Mouse (Mus musculus) left cerebral cortex, adult 18-20 months (tissue): ENCODE results near the gene Sp4. TPM values are rescaled to one million over a fixed set of nuclear protein-coding genes. Genes with fewer than 3 reads are reported as not detected.

Experiments used
- DNase-seq, 2 experiments: peaks; one replicate each; pipeline ENCODE4 v3.0.0; 2021 to 2022; ENCODE audit warnings: low spot score in 2 of 2, mixed read lengths in 1 of 2
- long read RNA-seq, 2 experiments: library from polyadenylated mRNA; stranded (forward); transcript quantifications; one replicate each; pipeline ENCODE4 v2.0.0; 2021
- total RNA-seq, 2 experiments: library from RNA; stranded (reverse); gene quantifications; 2 replicates each; pipeline ENCODE4 v1.2.3; 2021

Sp4 gene
- 10 to 100 TPM; 31.3 to 32.4 TPM for total RNA-seq
- long read RNA-seq, experiment 1, transcript Sp4-203 (6 exons, 2,677 nt) = major isoform, 6 of 10 reads
- long read RNA-seq, experiment 1, partial matches to known transcripts = 2 of 10 reads
- long read RNA-seq, experiment 1, other reads (novel, unspliced or antisense) = 2 of 10 reads
- long read RNA-seq, experiment 2, partial matches to known transcripts = 1 of 6 reads
- long read RNA-seq, experiment 2, other reads (novel, unspliced or antisense) = 2 of 6 reads

DNA sequence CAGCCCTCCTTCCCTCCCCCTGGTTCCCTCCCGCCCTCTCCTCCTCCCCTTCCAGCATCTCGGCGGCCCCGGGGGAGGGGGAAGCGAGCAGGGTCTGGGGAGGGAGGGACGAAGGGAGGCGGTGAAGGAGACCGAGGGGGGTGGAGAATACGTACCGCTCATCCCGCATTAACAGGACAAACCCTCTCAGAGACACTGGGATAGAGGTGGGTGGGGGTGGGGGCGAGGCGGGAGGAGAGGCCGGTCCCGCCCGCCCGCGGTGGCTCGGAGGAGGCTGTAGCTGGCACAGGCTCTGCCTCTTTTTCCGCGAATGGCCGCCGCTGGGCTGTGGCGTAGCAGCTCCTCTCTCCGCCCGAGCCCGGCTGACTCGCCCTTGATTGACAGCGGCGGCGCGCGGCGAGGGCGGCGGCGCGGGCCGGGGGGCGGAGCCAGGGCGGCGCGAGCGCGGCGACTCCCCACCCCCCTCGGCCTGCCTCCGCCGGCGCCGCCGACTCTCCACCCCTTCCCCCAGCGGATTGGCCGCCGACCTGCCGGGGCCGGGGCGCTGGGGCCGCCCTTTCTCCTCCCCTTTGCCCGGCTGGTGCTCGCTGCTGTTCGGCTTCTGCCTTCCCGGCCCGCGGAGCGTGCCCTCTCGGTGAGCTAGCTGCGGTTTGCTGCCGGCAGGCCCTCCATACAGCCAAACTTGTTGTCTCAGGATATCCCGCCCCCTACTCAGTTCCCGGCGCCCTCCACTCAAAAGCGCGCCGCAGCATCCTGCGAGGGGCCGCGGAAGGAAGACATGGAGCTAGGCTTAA lies at the start of gene Sp4:
Gene Sp4 (minus strand): TSS at position 369 of the 794 bp plus-strand sequence.
- peak; percentile 86 to 93 for DNase-seq

DNA sequence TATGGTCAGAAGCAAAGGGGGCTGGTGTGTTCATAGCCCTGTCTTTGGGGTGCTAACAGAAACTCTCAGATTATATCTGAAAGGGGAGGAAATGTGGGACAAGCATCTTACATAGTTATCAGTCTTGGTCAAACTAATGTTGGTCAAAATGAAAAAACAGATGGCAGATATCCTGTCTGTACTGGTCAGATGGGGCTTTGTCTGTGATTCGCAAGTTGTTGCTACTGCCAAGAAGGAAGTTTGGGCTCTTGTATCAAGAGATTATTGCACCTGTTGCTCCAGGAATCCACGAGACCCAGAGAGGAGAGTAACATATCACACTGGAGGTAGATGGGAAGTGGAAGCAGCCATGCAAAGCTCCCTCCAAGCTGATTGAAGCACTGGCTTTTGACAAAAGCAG lies 37.9 kb upstream of the Sp4 start:
- no peak for DNase-seq

DNA sequence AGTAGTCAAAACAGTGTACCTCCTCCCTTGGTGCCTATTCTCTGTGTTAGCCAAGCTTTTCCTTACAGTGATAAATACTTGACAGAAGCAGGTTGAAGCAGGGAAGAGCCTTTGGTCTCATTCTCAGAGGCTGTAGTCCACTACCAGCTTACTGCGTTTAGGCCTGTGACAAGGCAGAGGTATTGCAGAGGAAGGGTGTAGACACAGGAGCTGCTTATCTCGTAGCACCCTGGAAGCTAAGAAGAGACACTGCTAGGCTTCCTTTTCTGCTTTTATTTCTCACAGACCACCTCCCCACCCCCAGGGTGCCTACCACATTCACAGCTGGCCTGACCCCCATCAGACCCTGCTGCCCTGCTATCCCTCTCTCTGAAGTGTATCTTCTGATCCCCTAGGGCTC lies 37.0 kb upstream of the Sp4 start:
- no peak for DNase-seq

DNA sequence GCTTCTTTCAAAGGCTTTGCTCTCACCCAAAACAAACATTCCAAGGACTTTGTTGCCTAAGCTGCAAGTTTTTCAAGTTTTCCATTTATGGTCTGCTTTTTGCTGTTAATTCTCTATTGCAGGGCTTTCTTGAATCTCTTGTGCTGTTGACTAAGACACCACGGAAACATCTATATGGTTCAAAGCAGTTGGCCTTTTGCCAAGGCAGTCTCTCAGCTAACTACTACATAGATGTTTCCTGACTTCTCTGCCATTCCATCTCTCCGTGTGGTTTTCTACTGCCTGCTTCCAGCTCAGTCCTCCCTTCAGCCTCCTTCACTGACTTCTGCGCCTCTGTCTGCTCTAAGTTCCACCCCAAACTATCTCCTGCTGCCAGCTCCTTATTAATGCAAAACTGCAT lies 36.1 kb upstream of the Sp4 start:
- no peak for DNase-seq

- no peak for DNase-seq
These were observed 27.6 kb upstream of the Sp4 start for GRCm38 (mm10) chr12:118328739-118329249.

DNA sequence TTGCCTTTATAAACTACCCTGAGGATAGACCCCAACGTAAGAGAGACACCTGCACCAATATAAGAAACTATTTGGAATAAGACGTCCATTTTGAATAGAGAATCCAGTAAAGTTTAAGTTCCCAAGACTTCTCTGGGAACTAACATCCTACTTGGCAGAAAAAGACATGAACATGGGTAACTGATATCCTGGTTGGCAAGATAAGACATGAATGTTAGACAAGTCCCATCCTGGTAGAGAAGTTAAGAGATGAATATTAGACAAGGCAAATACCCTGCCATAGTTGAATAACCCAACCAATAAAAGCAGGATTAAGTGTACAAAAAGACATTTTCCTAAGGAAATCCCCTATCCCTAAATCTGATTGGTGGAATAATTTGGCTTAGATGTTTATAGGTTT lies 26.3 kb upstream of the Sp4 start:
- DNase-seq = no peak

DNA sequence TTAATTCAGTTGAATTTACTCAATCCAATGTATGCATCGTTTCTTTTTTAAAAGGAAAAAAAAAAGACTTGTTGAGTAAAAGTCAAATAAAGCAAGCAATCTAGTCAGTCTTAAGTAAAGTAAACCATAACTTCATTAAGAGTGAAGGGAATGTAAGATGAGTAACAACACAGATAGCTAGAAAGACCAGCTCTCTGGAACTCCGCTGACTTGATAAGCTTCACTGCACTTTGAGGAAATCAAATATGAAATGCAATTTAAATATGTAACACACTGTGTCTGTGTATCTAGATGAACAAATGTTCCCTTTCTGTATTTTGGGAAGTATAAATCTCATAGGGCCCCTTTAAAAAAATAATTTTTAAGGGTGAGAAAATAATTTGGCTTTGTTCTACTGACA lies 24.9 kb upstream of the Sp4 start:
- no peak for DNase-seq

- no peak for DNase-seq
These were observed 18.8 kb upstream of the Sp4 start for GRCm38 (mm10) chr12:118320076-118320475.

DNA sequence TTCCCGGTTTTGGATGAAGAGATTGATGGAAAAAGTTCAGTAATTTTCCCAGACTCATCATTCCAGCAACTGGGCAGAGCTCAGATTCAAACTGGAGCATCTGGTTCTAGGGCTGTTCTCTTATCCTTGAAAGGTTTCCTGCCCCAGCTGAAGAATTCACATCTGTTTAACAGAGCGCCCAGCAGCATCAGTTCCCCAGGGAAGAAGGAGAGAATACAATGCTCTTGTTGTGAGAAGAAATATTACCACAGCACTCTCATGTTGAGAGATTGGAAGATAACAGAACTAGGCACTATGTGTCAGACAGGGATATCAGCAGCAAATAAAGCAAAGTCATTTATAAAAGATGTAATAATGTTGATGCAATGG lies 13.2 kb upstream of the Sp4 start:
- DNase-seq = no peak

- no peak for DNase-seq
These were observed 12.7 kb upstream of the Sp4 start for GRCm38 (mm10) chr12:118313805-118314476.

DNA sequence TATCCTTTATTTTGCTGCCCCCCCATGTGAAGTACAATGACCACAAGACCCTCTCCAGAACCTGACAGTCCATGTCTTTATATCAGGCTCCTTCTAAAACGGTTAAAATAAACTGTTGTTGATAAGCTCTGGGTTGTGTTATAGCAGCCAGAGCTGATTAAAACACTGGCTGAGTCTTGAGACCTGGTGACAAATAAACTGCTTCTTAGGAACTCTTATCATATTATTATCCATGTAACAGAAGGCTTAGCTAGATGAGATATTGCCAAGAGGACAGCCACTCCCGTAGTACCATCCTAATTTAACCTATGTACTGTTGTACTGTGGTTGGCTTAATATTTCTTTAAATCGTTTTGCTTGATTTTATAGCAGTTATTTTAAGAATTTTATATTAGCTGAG lies 2.3 kb upstream of the Sp4 start:
- no peak for DNase-seq

DNA sequence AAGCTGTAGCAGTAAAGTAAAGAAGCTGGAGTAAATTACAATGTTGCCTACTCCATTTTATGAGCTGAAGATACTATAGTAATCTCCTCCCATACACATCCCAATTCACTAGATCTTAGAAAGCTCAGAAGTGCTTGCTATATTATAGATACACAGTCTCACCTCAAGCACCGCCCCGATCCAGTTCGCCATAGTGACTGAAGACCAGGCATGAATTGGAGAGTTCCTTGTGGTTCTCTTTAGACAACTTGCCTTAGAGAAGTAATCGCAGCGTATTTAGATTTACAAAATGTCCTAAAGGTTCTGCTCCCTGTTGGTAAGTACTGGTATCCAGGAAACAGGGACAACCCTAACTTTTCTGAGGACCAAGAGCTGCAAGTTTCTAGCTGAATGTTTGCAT lies 1.8 kb upstream of the Sp4 start:
- DNase-seq = no peak

GRCm38 (mm10) chr12:118301866-118302835 lies 911 bp upstream of the Sp4 start:
- DNase-seq = peak; percentile 98 to 99

GRCm38 (mm10) chr12:118300754-118301071 lies 527 bp downstream of the Sp4 start:
- no peak for DNase-seq

DNA sequence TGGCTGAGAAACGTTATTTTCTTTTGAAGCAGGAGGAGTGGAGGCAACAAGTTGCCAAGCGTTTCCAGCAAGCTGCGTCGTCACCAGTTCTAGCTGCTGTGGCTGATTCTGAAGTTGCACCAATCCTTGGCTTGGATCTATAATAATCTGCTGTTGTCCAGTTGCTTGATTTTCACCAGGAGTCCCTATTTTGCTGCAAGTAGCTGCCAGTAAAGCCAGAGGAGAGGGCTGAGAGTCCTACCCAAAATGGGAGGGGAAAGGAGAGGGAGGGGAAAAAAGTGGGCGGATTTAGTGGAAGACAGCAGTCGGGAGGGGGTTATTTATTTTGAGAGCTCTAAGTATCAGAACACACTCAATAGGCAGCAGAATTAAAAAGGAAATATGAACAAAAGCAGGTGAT lies 1.3 kb downstream of the Sp4 start:
- no peak for DNase-seq

DNA sequence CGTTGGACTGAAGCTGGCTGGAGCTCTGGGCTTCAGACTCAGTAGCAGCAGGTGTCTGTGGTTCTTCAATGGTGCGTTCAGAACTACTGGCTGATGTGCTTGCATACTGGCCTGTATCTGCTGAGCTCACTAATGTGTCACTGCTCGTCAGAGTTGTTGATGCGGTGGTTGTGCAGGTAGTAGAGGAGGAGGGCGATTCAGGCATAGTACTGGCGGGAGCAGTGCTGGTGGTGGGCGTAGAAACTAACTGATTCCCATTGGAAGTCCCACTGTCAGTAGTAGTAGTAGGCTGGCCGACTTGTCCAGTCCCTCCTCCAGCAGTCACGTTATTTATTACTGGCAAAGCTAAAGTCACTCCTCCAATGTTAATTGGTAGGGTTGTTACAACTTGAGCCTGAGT lies 2.1 kb downstream of the Sp4 start:
- peak in 1 of 2 experiments; percentile 2 for DNase-seq

GRCm38 (mm10) chr12:118298516-118298915 lies 2.7 kb downstream of the Sp4 start:
- no peak for DNase-seq

DNA sequence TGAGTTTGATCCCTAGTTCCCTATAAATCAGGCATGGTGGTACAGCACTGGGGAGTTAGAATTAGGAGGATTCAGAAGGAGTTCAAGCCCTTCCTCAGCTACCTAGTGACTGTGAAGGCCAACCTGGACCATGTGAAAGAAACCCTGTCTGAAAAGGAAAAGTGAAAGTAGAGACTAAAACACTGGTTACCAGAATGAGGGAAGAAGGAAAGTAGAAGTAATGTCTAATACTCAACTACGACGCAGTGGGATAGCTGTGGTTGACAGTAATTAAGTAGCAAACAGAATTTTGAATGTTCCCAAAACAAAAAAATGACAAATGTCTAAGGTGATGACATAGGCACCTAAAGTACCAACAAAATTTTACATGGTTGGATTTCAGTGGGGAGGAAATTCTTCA lies 5.0 kb downstream of the Sp4 start:
- no peak for DNase-seq

DNA sequence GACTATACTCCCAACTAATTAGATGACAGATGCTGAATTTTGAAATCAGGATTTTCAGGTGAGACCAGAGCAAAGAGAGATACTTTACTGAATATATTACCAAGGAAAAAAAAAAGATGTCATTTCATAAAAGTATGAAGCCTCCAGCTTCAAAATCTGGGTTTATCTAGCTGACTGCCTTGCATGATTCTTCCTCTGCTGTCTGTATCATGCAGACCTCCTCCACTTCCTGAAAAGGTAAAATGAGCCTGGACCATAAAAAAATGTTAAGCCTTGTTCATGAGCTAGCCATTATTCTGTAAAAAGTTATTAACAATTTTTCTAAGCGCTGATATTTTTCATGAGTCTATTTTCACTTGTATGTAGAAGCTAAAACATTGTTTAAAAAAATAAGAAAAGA lies 5.4 kb downstream of the Sp4 start:
- no peak for DNase-seq

DNA sequence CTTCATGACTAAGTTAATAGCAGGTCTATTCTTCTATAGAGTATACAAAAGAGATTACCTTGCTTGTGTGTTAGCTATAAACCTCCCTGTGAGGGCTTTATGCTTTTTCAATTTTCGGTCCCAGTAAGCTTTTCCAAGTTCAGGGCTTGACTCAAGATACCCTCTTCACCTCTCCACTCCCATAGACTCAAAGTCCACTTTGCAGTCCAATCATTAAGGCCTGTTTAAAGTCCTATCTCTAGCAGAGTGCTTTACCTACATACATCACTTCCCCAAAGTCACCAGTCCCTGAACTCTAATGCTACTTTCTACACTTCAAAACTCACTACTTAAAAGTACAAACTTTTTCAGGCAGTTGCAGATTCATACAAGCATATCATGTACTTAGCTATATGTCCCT lies 12.3 kb downstream of the Sp4 start:
- DNase-seq = no peak

GRCm38 (mm10) chr12:118285099-118285498 lies 16.1 kb downstream of the Sp4 start:
- no peak for DNase-seq
